Mouse (Mus musculus) stomach, postnatal 0 days (tissue): Measurements from ENCODE around the gene Lin28a. TPM values are rescaled to one million over a fixed set of nuclear protein-coding genes. Genes with fewer than 3 reads are reported as not detected.
A peak's percentile ranks its signal among the peaks of the same experiment; 100 is the strongest.

Experiments
- ATAC-seq: fragments of 200-750 bp; cut with Nextera tagmentation; 2 replicates; pipeline ENCODE4 v1.8.0; 2017; ENCODE audit not compliant: low FRiP score, low TSS enrichment
- DNase-seq: peaks from one replicate; pipeline ENCODE4 v3.0.0-alpha.2; 2016; ENCODE audit warnings: low spot score
- H3K27ac ChIP-seq: fragments of 300-500 bp; sonication (generic); replicated peaks from 2 replicates; pipeline ENCODE4 v1.5.1; 2014; ENCODE audit warnings: mild to moderate bottlenecking, control low read depth
- H3K27me3 ChIP-seq: fragments of 300-500 bp; sonication (generic); 2 replicates; pipeline ENCODE4 v1.6.1; 2014; ENCODE audit warnings: low read length; ENCODE audit not compliant: control insufficient read depth, insufficient read depth
- H3K36me3 ChIP-seq: fragments of 300-500 bp; sonication (generic); 2 replicates; pipeline ENCODE4 v1.6.1; 2014; ENCODE audit warnings: low read length, mixed read lengths; ENCODE audit not compliant: control insufficient read depth, insufficient read depth
- H3K4me1 ChIP-seq: fragments of 300-500 bp; sonication (generic); replicated peaks from 2 replicates; pipeline ENCODE4 v1.6.1; 2014; ENCODE audit warnings: antibody characterized with exemption; ENCODE audit not compliant: control insufficient read depth, insufficient read depth
- H3K4me2 ChIP-seq: fragments of 300-500 bp; sonication (generic); replicated peaks from 2 replicates; pipeline ENCODE4 v1.6.1; 2014; ENCODE audit warnings: low read depth, mild to moderate bottlenecking, control low read depth, moderate library complexity
- H3K4me3 ChIP-seq: fragments of 300-500 bp; sonication (generic); 2 replicates; pipeline ENCODE4 v1.5.1; 2014; ENCODE audit warnings: low read depth, low read length, control low read depth
- H3K9ac ChIP-seq: fragments of 300-500 bp; sonication (generic); 2 replicates; pipeline ENCODE4 v1.6.1; 2014; ENCODE audit warnings: mild to moderate bottlenecking, low read length, control low read depth, mixed read lengths
- H3K9me3 ChIP-seq: fragments of 300-500 bp; sonication (generic); 2 replicates; pipeline ENCODE4 v1.6.1; 2016; ENCODE audit warnings: low read length; ENCODE audit not compliant: control insufficient read depth
- CTCF ChIP-seq: IDR thresholded peaks from 2 replicates; pipeline ENCODE4 v1.5.1; 2016; ENCODE audit warnings: antibody characterized with exemption, low read depth, mild to moderate bottlenecking, moderate library complexity
- EP300 ChIP-seq: optimal IDR thresholded peaks from 2 replicates; pipeline ENCODE3; 2016; ENCODE audit warnings: antibody characterized with exemption
- WGBS: fragments of 180-500 bp; shearing (Covaris S2); extraction: QIAGEN DNeasy Blood & Tissue Kit; methylation state at CpG from one replicate; pipeline ENCODE4 v1.1.7; 2014; 5-methylcytosine and 5-hydroxymethylcytosine counted together
- polyA plus RNA-seq: library from polyadenylated mRNA; unstranded; fragments of >200 nt; fragmentation: Nextera tagmentation; extraction: Ambion mirVana; gene quantifications from 2 replicates; pipeline ENCODE4 v1.2.1, GENCODE M21; 2015

The Lin28a gene
- polyA plus RNA-seq, 1 experiment from 2014 or later: not detected

DNA sequence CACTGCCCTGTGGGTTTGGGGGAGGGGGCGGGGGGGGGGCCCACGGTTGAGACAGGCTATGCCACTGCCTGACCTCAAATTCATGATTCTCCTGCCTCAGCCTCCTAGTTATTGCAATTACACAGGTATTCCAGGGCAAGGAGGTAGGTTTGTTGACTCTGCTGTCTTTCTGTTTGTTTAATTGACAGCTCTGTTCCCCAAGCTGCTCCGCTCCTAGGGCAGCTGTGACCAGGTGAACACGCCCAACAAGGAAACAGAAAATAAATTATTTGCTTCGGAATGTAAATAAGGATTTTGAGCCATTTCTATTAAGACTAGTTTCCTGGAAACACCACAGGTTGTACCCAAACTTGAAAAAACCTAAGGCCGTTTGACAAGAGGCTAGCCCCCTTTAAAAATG lies 8.9 kb downstream of the Lin28a start:
- H3K27ac ChIP-seq: no peak overlapping the region
- peak; percentile 67; the same call in 1 of the 2 replicates for ATAC-seq

GRCm38 (mm10) chr4:134006845-134007244 lies 11.8 kb downstream of the Lin28a start:
- no peaks in the 10 kb centered on the region for H3K36me3 ChIP-seq
- ATAC-seq (no peak), DNase-seq (no peak)
- no peaks in the 10 kb centered on the region for H3K9me3 ChIP-seq
- TF ChIP-seq EP300 (no peak), CTCF (no peak)
- H3K9ac ChIP-seq: no peak overlapping the region
- H3K4me1 ChIP-seq: no peaks in the 10 kb centered on the region
- H3K27ac ChIP-seq: no peak overlapping the region
- H3K4me2 ChIP-seq: no peak overlapping the region
- WGBS: 63% methylated on average over 3 of the region's 3 CpGs
- H3K27me3 ChIP-seq: no peaks in the 10 kb centered on the region
- no peak overlapping the region for H3K4me3 ChIP-seq

More for the DNA sequence above, 8.9 kb downstream of the Lin28a start:
- no peaks in the 10 kb centered on the region for H3K4me1 ChIP-seq
- 51% methylated on average over 6 of the region's 6 CpGs for WGBS
- H3K27me3 ChIP-seq: no peaks in the 10 kb centered on the region
- H3K4me2 ChIP-seq: no peak overlapping the region
- no peak overlapping the region for H3K4me3 ChIP-seq
- no peaks in the 10 kb centered on the region for H3K36me3 ChIP-seq
- DNase-seq: peak; percentile 26
- H3K9me3 ChIP-seq: no peaks in the 10 kb centered on the region
- no peak overlapping the region for H3K9ac ChIP-seq
- TF ChIP-seq EP300: no peak
- TF ChIP-seq CTCF: no peak

DNA sequence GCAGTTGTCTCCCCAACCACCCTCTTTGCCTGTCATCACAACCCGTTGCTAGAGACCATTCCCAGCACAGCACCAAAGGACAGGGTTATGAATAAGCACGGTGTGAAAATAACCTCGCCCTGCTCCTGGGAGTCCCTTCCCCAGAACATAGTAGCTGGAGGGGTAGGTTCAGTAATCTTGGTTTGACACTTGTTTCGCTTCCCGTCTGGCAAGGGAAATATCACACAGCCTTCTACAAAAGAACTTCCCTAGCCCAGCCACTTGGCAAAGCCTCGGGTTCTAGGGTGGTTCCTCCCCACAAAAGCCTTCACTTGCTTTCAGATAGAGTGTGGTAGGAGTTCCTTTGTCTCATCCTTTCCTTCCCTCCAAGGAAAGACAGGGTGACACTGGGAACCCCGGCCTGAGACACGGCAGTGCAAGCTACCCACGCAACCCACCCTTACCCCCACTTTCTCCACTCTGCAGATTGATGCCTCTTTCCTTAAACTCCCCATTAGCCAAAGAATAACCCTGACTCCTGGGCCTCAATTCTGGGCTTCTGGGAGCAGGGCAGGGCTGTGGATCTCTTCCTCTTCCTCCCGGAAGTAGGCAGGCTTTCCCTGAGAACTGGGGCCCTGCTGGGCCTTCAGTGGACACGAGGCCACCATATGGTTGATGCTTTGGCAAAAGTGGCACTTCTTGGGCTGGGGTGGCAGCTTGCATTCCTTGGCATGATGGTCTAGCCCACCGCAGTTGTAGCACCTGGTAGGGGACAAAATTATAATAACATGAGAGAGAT lies 12.9 kb downstream of the Lin28a start:
- DNase-seq (no peak), ATAC-seq (no peak)
- TF ChIP-seq CTCF (no peak), EP300 (no peak)
- Histone ChIP-seq H3K27ac (no peak overlapping the region), H3K27me3 (no peaks in the 10 kb centered on the region), H3K9me3 (no peaks in the 10 kb centered on the region), H3K4me2 (no peak overlapping the region), H3K4me3 (no peak overlapping the region), H3K36me3 (no peaks in the 10 kb centered on the region), H3K4me1 (no peaks in the 10 kb centered on the region), H3K9ac (no peak overlapping the region)
- 70% methylated on average over 12 of the region's 12 CpGs for WGBS

GRCm38 (mm10) chr4:134002903-134003302 lies 15.7 kb downstream of the Lin28a start:
- no peak overlapping the region for H3K9ac ChIP-seq
- no peak overlapping the region for H3K27ac ChIP-seq
- WGBS: 77% methylated on average over 5 of the region's 5 CpGs
- H3K36me3 ChIP-seq: no peaks in the 10 kb centered on the region
- H3K4me3 ChIP-seq: no peak overlapping the region
- ATAC-seq (no peak), DNase-seq (no peak)
- H3K9me3 ChIP-seq: no peaks in the 10 kb centered on the region
- no peaks in the 10 kb centered on the region for H3K27me3 ChIP-seq
- no peaks in the 10 kb centered on the region for H3K4me1 ChIP-seq
- no peak overlapping the region for H3K4me2 ChIP-seq
- TF ChIP-seq EP300 (no peak), CTCF (no peak)

- no peak for TF ChIP-seq EP300
- no peak overlapping the region for H3K4me2 ChIP-seq
These were observed 16.4 kb downstream of the Lin28a start for GRCm38 (mm10) chr4:134002246-134002645.

GRCm38 (mm10) chr4:134001710-134002109 lies 16.9 kb downstream of the Lin28a start:
- H3K27me3 ChIP-seq: no peaks in the 10 kb centered on the region
- ATAC-seq (no peak), DNase-seq (no peak)
- TF ChIP-seq CTCF (no peak), EP300 (no peak)
- WGBS: 54% methylated on average over 10 of the region's 10 CpGs
- H3K27ac ChIP-seq: no peak overlapping the region
- no peak overlapping the region for H3K4me2 ChIP-seq
- H3K9ac ChIP-seq: no peak overlapping the region
- no peaks in the 10 kb centered on the region for H3K4me1 ChIP-seq
- H3K4me3 ChIP-seq: no peak overlapping the region
- H3K36me3 ChIP-seq: no peaks in the 10 kb centered on the region
- H3K9me3 ChIP-seq: no peaks in the 10 kb centered on the region

More at GRCm38 (mm10) chr4:134002246-134002645, 16.4 kb downstream of the Lin28a start:
- no peak for ATAC-seq
- Histone ChIP-seq H3K9ac (no peak overlapping the region), H3K4me3 (no peak overlapping the region), H3K27me3 (no peaks in the 10 kb centered on the region), H3K36me3 (no peaks in the 10 kb centered on the region), H3K4me1 (no peaks in the 10 kb centered on the region), H3K9me3 (no peaks in the 10 kb centered on the region), H3K27ac (no peak overlapping the region)
- 51% methylated on average over 4 of the region's 4 CpGs for WGBS
- no peak for DNase-seq
